Mouse (Mus musculus) forelimb bud, embryonic 11.5 days (tissue): ENCODE results near the gene Farsa.
"Not testable (repeated sequence)": the region's sequence is repeated elsewhere in the genome, so short reads cannot be mapped to it uniquely, and the experiment has no call there.

Source experiments
- DNase-seq: peaks from one replicate; pipeline ENCODE4 v3.0.0-alpha.2; 2012; ENCODE audit warnings: low read depth, low spot score

The Farsa gene

GRCm38 (mm10) chr8:84856864-84857441 is at the start of gene Farsa:
Gene Farsa, plus strand, starts transcription at chr8:84856989.
- peak; percentile 95 for DNase-seq

GRCm38 (mm10) chr8:84809109-84809940 is 47.5 kb upstream of the Farsa start:
- no peak for DNase-seq

- no peak for DNase-seq
Observed at GRCm38 (mm10) chr8:84809941-84810280, 46.9 kb upstream of the Farsa start.

GRCm38 (mm10) chr8:84810896-84811295 is 45.9 kb upstream of the Farsa start:
- peak; percentile 85 for DNase-seq

GRCm38 (mm10) chr8:84811303-84811702 is 45.5 kb upstream of the Farsa start:
- DNase-seq: no peak

- DNase-seq: peak; percentile 69
Observed at GRCm38 (mm10) chr8:84813059-84813458, 43.7 kb upstream of the Farsa start.

- no peak for DNase-seq
Observed at GRCm38 (mm10) chr8:84813830-84814229, 43.0 kb upstream of the Farsa start.

GRCm38 (mm10) chr8:84814240-84814554 is 42.6 kb upstream of the Farsa start:
- DNase-seq: no peak

- DNase-seq: no peak
Observed at GRCm38 (mm10) chr8:84814555-84815441, 42.0 kb upstream of the Farsa start.

GRCm38 (mm10) chr8:84815547-84815946 is 41.2 kb upstream of the Farsa start:
- peak; percentile 88 for DNase-seq

GRCm38 (mm10) chr8:84816117-84816516 is 40.7 kb upstream of the Farsa start:
- no peak for DNase-seq

GRCm38 (mm10) chr8:84822723-84823122 is 34.1 kb upstream of the Farsa start, which contains the start of gene Dand5:
Gene Dand5, minus strand, starts transcription at chr8:84822823.
- no peak for DNase-seq

- peak; percentile 76 for DNase-seq
Observed at GRCm38 (mm10) chr8:84823653-84824052, 33.1 kb upstream of the Farsa start.

GRCm38 (mm10) chr8:84825636-84826035 is 31.2 kb upstream of the Farsa start:
- no peak for DNase-seq

- not testable (repeated sequence) for DNase-seq
Observed at GRCm38 (mm10) chr8:84826518-84826917, 30.3 kb upstream of the Farsa start.

- no peak for DNase-seq
Observed at GRCm38 (mm10) chr8:84831490-84831889, 25.3 kb upstream of the Farsa start, which contains the start of gene Gadd45gip1. Gene Gadd45gip1, plus strand, starts transcription at chr8:84831522.

- DNase-seq: peak; percentile 73
Observed at GRCm38 (mm10) chr8:84832034-84832717, 24.6 kb upstream of the Farsa start.

- no peak for DNase-seq
Observed at GRCm38 (mm10) chr8:84832759-84833742, 23.7 kb upstream of the Farsa start.

GRCm38 (mm10) chr8:84834002-84834865 is 22.6 kb upstream of the Farsa start:
- no peak for DNase-seq
